Mouse (Mus musculus): ENCODE data around the gene Ppm1h.
"Not testable (repeated sequence)": the region's sequence is repeated elsewhere in the genome, so short reads cannot be mapped to it uniquely, and the experiment has no call there.

Ppm1h gene

GRCm38 (mm10) chr10:122939546-122939945, 261.0 kb downstream of the Ppm1h start:
- peak; percentile 63 to 64 for DNase-seq

GRCm38 (mm10) chr10:122942771-122943170, 264.2 kb downstream of the Ppm1h start:
- peak; percentile 13 to 24 for DNase-seq

GRCm38 (mm10) chr10:122943824-122944223, 265.3 kb downstream of the Ppm1h start:
- no peak for DNase-seq

DNA sequence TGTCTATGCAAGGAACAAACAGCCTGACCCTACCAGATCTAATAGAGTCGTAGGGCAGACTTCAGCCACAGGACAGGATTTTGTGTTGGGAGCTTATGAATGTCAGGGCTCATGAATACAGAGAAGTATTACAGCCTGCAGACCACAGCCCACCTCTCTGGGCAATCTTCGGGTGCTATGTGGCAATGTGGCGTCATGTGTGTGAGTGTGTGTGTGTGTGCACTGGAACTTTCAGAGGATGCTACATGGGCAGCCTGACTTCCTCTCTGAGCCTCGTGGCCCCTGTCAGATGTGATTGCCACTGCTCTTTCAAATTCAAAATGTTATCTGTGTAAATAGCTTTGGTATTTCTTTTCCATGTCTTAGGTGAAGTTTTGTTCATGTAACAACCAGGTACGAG, 266.3 kb downstream of the Ppm1h start:
- no peak for DNase-seq

- DNase-seq, result no peak
Observed at GRCm38 (mm10) chr10:122950966-122951365, 272.4 kb downstream of the Ppm1h start.

DNA sequence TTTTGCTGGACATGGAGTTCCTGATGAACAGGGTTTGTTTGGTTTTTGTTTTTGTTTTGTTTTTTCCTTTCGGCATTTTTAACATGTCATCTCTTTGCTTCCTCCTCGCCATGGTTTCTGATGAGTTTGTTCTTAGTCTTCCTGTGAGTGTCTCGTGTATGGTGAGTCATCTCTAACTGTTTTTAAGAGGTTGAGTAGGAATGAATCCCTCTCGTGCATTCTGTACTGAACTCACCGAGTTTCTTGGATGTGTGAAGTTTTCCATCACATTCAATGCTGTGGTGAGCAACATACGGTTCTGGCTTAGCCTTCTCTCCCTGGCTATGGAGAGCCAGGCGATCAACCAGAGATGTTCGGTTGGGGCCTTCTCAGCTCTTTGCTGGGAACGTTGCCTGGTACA, 275.0 kb downstream of the Ppm1h start:
- DNase-seq, result no peak

DNA sequence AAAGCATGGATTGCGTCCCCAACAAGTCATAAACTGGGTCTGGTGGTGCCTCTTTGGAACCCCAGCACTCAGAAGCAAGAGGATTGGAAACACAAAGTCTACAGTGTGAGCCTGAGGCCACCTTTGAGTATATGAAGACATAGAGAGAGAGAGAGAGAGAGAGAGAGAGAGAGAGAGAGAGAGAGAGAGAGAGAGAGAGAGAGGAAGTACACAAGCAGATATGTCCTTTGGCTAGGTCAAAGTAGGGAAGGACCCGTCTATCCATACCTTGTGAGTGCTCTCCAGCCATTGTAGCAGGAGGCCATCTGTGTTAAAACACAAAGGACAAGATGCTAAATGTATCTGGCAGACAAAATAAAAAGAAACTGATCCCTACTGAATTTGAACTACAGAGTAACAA, 279.4 kb downstream of the Ppm1h start:
- no peak for DNase-seq

DNA sequence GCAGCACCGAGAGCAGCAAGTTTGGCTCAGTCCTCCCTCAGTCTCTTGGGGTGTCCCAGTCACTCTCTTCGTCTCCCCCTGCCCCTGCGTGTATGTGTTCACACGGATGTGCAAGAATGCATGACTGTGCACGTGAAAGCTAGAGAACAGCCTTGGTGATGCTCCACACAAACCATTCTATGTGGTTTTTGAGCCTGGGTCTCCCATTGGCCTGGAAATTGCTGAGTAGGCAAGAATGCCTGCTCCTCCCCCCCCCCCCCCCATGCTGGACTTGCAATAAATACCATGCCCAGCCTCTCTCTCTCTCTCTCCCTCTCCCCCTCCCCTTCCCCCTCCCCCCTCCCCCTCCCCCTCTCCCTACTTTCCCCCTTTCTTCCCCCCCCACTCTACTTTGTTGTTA, 280.1 kb downstream of the Ppm1h start:
- DNase-seq, result no peak

- no peak for DNase-seq
Observed at GRCm38 (mm10) chr10:122960216-122960615, 281.7 kb downstream of the Ppm1h start.

DNA sequence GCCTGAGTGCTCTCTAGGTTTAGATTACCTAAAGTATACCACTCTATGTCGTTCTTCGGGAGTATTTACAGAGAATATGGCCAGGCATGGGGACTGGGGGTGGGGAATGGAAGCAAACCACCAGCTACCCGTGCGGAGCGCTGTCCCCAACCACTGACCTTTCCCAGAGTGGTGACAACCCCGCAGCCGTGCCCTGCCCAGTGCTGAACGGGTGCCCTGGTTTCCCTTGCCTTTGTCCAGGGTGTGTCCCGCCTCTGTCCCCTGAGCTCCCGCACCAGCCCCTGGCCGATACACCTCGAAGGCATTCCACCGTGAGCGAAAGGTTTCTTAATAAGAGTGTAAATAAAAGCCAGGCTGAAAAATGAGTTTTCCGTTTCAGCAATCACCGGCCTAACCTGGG, 282.2 kb downstream of the Ppm1h start:
- no peak for DNase-seq

- DNase-seq, result no peak
Observed at GRCm38 (mm10) chr10:122961494-122961893, 282.9 kb downstream of the Ppm1h start.

DNA sequence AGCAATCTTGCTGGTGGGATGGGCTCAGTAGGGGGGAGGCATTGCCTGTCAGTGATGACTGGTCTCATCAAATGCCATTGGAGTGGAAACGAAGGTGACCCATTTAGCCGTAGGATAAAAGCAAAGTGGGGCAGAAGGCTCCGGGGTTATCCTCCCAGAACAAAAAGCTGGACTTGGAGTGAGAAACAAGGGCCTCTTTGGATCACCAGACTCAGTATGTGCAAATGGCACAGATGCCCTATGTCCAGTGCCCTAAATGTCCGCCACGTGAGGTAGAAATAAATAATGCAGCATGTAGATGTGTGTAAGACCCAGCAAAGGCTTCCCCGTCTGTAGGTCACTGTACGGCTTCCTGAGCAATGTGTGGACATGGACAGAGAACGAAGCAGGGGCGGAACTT, 284.1 kb downstream of the Ppm1h start:
- DNase-seq, result no peak

DNA sequence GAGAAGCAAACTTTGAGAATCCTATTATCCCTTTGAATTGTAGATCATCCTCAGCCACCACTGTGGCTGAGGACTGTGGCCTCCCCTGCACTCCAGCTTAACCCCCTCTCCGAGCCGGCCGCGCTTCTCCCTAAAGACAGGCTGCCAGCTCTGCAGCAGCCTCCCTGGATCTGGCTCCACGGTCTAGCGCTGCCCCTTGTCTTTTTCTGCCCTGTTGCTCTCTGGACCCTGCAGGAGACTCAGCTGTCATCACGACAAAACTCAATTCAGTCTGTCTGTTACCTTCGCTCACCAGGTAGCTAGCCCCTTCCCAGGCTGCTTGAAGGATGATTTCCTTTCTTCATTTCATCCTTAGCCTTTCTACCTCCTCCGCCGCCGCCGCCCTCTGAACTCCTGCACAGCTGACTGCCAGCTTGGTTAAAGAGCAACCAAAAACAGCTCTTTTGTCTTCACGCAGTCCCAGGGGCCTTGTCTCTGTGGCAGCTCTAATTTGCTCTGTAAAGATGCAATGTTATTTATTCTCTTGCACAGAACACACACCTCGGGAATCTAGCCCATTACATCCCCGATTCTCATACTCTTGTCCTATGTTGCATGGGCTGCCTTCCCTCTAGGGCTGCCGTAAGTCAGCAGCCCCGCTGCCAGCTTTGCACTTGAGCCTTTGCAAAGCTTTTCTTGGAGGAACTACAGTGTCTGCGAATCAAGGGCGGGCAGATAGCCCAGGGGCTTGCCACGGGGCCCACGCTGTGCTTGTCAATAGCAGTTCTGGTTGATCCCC, 285.1 kb downstream of the Ppm1h start:
- DNase-seq, result peak; percentile 50 to 75

DNA sequence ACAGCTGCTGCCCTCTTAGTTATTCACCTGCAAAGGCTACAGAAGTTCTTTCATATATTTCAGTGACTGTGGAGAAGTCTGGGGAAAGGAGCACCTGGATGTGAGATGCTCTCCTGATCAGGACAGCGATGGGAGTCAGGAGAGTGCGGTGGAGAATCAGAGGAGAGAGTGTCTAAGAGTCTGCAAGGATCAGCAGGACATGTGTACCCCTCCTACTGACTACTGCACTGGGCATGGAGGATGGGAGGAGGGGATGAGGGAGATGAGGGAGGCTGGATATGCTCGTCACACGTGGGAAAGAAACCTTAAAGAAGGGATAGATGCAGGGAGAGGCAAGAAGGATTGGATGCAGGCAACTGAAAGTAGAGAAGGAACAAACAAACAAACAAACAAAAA, 285.7 kb downstream of the Ppm1h start:
- no peak for DNase-seq

DNA sequence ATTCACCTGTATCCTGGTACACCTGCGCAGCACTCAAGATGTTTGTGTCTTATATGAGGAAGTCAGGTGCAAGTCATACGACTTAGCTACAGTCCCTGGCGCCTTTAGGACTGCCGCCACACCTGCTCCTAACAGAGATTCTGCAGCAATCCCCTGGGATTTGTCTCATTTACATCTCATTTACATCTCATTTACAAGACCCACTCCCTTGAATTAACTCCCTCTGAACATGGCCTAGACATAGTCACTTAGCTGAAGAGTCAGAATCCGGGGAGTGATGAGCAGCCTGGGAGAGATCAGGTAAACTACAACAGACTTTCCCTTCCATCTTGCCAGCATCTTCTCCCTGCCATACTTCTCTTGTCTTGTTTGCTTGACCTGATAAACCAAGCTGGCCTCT, 287.1 kb downstream of the Ppm1h start:
- DNase-seq, result not testable (repeated sequence)

- DNase-seq, result no peak
Observed at GRCm38 (mm10) chr10:122966421-122966820, 287.9 kb downstream of the Ppm1h start.

DNA sequence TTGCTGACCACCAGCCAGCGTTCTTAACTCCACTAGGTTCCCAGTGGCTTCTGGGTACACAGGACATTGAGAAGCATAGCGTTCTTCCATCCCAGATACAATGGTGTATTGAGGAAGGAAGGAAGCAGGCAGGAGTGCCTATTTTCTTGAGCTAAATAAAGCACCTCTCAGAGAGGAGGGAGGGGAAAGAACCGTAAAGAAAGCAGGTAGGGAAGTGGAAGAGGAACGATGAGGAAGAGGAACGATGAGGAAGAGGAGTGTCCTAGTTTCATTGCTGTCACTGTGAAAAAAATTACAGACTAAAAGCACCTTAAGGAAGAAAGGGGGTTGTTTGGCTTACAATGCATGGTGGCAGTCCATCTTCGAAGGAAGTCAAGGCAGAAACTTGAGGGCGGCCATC, 291.6 kb downstream of the Ppm1h start:
- DNase-seq, result no peak

- no peak for DNase-seq
Observed at GRCm38 (mm10) chr10:122973241-122973640, 294.7 kb downstream of the Ppm1h start.

DNA sequence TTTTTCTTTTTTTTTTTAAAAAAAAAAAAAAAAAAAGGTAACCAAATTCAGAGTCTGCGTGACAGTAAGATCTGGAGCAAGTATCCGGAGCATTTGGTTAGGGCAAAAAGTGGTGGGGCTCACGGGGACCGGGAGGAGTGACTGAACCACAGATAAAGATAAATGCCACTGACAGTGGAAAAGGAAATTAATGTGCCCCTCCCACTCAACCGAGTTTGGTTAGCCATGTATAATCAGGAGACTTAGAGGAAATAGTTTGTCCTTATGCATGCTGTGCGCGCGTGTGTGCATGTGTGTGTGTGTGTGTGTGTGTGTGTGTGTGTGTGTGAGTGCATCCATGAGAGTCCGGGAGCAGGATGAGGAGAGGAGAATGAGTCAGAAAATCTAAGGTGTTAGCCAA, 297.5 kb downstream of the Ppm1h start:
- DNase-seq, result no peak

GRCm38 (mm10) chr10:122979356-122979755, 300.8 kb downstream of the Ppm1h start:
- DNase-seq, result no peak

DNA sequence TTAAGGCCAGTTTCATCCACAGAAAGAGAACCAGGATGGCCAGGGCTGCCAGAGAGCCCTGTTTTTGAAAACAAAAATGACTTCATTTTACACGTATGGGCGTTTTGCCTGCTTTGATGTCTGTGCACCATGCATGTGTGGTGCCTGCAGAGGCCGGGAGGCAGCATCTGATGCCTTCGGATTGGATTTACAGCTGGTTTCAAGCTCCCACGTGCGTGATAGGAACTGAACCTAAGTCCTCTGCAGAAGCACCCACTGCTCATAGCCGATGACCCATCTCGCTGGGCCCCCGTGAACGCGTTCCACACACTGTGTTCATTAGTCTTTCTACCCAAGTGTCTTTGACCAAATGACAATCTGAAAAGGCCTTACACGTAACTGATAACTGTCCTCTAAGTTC, 301.6 kb downstream of the Ppm1h start:
- DNase-seq, result no peak

DNA sequence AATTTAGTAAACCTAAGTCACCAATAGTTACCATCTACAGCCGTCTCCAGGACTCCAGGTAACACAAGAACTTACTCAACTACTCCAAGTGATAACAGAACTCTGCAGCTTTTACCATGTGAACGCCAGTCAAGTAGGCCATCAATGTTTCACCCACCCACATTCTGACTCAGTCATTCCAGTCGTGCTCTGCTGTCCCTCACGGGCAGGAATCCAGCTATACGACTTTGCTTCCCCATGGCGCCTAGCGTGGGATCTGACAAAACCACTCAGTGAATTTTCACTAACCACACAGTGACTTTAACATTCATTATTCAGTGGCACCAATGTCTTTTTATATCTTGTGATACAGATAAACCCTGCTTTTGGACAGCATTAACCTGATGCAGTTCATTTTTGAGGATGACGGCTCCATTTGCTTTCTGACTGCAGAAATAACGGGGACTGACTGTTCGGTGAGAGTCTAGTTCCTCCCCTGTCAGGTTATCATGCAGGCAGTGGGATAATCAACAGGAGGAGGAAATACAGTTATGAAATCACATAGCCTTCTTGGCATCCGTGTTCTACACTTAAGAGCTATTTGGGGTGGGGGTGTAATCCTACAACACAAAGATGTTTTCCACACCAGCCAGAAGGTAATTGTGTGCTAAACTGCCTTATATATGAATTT, 304.5 kb downstream of the Ppm1h start:
- no peak for DNase-seq

DNA sequence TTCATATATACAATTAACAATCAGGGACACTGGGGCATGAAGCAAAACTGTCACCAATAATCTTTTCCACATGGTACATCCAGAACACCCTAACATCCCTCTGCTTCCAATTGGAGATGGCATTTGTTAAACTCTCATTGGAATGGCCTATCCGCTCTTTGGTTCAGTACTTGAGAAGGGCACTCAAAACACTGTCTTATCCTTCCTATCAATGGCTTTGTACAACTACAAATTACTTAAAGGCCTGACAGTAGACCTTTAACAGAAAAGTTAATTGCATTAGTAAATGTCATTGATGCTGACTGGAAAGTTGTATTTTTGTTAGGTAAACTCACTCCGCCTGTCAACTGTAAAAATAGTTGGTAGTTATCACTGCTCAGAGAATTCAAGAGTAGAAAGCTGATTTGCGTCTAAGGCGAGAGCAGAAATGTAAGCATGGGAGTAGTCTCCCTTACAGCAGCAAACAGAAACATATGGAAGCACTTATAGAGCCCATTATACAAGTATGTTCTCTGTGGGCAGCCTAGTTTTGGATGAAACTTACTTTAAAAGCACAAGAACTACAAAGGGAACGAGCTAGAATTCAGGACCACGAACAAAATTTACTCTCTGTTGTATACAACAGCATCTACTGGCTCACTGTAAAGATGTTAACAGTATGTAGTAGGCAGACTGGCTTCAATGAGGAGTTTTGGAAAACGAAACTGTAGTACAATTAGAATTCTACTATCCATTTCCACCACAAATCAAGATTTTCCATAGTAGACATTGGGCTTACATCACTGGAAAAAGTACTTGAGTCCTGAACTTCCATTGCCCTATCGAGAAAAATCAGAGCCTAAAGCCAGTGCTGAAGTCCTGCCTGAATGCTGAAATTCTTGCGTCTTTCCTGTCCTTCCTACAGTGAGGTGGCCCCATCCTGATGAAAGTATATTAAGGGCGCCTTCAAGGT, 305.3 kb downstream of the Ppm1h start:
- DNase-seq, result no peak
